Mouse (Mus musculus) left cerebral cortex, adult 2 months (tissue): ENCODE results near the gene Ypel2. TPM values are rescaled to one million over a fixed set of nuclear protein-coding genes. Genes with fewer than 3 reads are reported as not detected.

Source experiments
- DNase-seq, 2 experiments: peaks; one replicate each; pipeline ENCODE4 v3.0.0; 2021 to 2022; ENCODE audit warnings: low spot score in 2 of 2, mixed read lengths in 1 of 2; ENCODE audit errors: extremely low spot score in 1 of 2
- H3K27ac ChIP-seq: fragments of 200-600 bp; 2 replicates; pipeline ENCODE4 v1.8.1; 2022
- H3K4me3 ChIP-seq: fragments of 200-600 bp; 2 replicates; pipeline ENCODE4 v1.8.1; 2022
- CTCF ChIP-seq: fragments of 200-600 bp; IDR thresholded peaks from 2 replicates; pipeline ENCODE4 v1.8.1; 2022; ENCODE audit warnings: antibody characterized with exemption, mild to moderate bottlenecking, moderate library complexity
- intact Hi-C: fragments of 180-260 bp; cut with DNase I; formaldehyde crosslinking; loops from one replicate; pipeline ENCODE4 v1.15.1; 2025
- total RNA-seq, 2 experiments: library from RNA; stranded (reverse); gene quantifications; 2 replicates each; pipeline ENCODE4 v1.2.3; 2021

Gene Ypel2
- total RNA-seq, 2 experiments from 2014 or later: 42.8 to 45.5 TPM

DNA sequence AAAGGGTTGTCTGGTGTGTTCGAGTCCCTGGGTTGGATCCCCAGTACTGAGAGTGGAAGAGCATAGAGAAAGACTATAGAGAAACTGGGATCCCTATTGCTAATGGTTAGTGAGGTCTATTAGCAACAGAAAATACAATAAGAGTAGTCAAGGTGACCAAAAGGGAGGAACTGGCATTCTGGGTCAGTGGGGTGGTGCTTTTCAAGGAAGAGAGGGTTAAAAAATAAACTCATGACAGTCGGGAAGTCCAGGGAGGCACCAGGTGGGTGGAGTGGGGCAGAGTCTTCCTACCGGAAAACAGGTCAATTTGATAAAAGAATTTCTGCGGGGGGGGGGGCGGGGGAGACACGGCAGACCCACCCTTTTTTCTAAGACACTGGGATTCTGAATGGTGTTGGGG is 823 bp upstream of the Ypel2 start:
- Histone ChIP-seq H3K27ac (peak overlapping the region; percentile 99), H3K4me3 (peak overlapping the region; percentile 100; the same call in 1 of the 2 replicates)
- intact Hi-C loops: loop anchor here (2.0 to 10.0 kb wide), 3 partner anchors 100 to 188 kb away; partner anchors contain the start of gene Dhx40
- DNase-seq: no peak
- no peak for TF ChIP-seq CTCF

DNA sequence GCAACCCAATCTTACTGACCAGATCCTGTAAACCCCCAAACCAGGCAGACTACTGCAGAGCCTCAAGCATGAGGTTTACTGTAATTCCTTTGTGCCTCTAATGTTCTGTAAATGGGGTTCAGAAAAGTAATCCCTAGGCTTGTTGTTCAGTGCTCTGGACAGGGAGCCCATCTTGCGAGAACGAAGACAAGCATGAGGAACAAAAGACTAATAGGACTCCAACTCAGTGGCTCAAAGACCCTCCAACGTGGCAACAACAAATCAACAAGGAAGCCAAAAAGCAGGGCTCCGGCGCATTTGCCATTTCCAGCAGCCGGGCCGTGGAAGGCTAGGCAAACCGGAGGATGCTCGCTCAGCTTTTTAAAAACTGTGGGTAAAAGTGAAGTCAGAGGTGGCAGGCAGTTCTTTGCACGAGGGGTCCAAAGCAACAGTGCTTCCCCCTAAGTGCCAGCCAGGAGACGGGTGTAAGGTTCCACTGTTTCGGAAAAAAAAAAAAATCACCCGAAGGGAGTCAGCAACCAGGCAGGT is 982 bp downstream of the Ypel2 start:
- Histone ChIP-seq H3K27ac (peak overlapping the region; percentile 99), H3K4me3 (peak overlapping the region; percentile 100)
- DNase-seq: no peak
- intact Hi-C loops: loop anchor here (2.0 to 10.0 kb wide), 4 partner anchors 40 to 236 kb away; partner anchors contain the start of gene Cltc
- no peak for TF ChIP-seq CTCF

DNA sequence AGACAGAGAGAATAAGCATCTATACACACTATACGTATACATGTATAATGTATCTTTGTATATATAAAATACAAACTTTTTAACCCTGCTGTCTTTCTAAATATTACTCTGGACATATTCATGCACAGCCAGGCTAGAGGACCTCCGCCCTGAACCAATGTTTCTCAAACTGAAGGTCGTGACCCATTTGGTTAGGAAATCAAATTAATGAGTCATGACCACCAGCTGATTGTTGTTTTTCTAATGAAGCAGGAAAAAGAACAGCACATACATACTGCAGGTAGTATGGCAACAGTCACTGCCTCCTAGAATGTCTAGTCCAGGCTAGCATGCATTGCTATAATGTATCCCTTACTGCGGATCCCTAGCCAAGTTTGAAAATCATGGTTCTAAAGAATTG is 2.3 kb downstream of the Ypel2 start:
- peak overlapping the region; percentile 100 for H3K4me3 ChIP-seq
- no peak overlapping the region for H3K27ac ChIP-seq
- intact Hi-C loops: loop anchor here (5.0 to 10.0 kb wide), 2 partner anchors 96 to 139 kb away; no protein-coding TSS in a partner anchor
- TF ChIP-seq CTCF: no peak
- DNase-seq: no peak

DNA sequence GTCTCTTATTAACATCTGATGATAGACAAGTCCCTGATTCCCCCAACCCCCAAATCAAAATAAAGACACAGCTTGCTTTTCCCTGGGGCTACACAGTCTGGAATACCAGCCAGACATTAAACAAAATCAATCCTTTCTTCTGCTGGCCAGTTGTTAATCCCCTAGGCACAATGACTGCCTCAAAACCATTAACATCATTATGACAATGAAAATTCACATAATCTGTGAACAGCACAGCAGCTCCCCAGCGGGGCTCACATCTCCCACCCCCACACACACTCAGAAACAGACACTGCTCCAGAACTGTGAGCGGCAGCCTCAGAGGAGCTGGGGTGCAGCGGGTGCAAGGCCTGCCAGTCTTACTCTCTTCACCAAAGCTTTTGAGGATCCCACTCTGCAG is 3.2 kb downstream of the Ypel2 start:
- Histone ChIP-seq H3K27ac (0 out of 2 replicates have a peak overlapping the region, but pooled peaks have one; percentile 19), H3K4me3 (peak overlapping the region; percentile 100)
- DNase-seq: peak in 1 of 2 experiments; percentile 39
- TF ChIP-seq CTCF: no peak
- intact Hi-C loops: loop anchor here (5.0 to 10.0 kb wide), 2 partner anchors 96 to 138 kb away; no protein-coding TSS in a partner anchor

DNA sequence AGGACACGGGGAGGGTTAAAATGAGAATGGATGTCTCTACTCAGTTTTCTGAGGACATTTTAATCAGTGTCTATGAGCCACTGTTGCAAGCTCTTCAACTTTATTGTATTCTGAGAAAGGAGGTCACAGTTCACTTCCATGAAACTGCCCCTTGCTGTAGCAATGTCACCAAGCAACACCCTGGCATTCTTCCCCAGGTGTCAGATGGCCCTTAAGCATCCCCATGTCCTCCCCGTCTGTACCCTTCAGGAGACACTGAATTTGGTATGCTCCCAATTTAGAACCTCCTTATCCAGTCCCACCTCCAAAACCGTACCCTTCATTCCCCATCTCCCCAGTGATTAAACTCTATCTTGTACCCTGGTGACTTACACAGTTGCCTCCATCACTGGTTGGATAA is 8.5 kb downstream of the Ypel2 start:
- intact Hi-C loops: no loop called here
- no peak overlapping the region for H3K4me3 ChIP-seq
- H3K27ac ChIP-seq: no peak overlapping the region
- no peak for TF ChIP-seq CTCF
- no peak for DNase-seq

DNA sequence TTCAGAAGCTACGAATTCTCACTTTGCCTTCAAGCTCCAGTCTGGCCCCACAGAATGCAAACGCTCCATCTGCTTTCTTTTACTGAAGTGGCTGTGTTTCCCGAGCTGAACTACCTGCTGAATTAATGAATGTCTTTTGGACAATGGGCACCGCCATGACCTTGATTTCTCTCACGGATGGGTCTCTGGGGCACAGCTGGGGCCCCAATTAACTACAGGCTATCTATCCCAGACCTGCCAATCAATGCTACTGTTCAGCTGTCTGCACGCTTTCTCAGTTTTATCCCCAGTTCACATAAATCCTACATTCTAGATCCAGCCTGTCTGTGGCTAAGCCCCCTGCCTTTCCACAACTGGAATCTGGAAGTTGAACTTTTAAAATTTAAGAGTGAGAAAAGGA is 10.5 kb downstream of the Ypel2 start:
- Histone ChIP-seq H3K27ac (no peak overlapping the region), H3K4me3 (no peak overlapping the region)
- DNase-seq: no peak
- no peak for TF ChIP-seq CTCF
- intact Hi-C loops: no loop called here

DNA sequence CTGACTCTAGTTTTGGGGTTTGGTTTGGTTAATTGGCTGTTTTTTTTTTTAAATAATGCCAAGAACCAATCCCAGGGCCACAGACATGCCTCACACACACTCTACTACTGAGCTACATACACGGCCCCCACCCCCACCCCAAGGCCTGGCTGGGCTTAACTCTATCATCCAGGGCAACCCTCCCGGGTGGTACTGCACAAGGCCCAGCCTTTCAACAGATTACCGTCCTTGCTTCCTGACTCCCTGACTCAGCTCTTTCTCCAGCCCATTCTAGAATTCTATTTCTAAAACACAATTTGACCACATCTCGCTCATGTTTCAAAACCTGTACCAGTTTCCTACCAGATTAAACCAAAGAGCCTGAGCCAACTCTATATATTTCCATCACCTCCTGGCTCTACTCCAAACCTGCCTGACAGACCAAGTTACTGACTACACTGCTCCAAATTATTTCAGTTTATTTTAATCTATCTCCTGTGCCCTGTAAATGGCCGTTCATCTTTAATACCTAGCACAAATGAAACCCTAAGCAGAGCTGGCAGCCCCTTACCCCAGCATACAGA is 12.2 kb downstream of the Ypel2 start:
- H3K27ac ChIP-seq: no peak overlapping the region
- H3K4me3 ChIP-seq: no peak overlapping the region
- DNase-seq: no peak
- intact Hi-C loops: no loop called here
- TF ChIP-seq CTCF: no peak

DNA sequence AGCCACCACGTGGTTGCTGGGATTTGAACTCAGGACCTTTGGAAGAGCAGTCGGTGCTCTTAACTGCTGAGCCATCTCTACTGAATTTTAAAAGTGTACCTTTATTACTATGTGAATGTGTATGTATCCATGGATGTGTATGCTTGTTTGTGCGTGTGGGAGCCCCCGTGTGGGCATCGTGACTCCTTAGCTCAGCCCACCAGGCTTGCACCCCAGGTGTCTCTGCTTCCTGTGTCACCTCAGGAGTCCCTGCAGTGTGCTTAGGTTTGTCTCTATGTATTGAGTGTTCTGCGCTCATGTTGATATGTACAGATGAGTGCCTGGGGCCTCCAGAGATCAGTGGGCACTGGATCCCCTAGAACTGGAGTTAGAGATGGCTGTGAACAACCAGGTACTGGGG is 13.0 kb downstream of the Ypel2 start:
- intact Hi-C loops: no loop called here

DNA sequence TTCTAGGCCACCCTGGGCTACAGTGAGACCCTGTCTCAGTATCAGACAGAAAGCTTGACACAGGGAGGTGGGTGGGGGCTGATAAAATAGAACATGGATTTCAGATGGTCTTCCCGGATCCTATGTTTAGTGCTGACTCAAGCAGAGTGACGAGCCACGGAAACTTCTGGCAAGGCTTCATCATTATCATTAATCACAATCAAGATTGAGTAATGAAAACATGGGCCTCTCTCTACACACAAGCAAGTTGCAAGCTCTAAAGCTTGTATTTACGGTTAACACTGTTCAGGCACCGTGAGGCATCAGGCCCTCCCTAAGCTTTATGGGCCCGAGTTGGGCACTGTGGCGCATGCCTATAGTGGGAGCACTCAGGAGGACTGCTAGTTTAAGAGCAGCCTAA is 13.7 kb downstream of the Ypel2 start:
- intact Hi-C loops: no loop called here
- no peak for TF ChIP-seq CTCF
- Histone ChIP-seq H3K27ac (no peak overlapping the region), H3K4me3 (no peak overlapping the region)
- no peak for DNase-seq

More for the DNA sequence above, 13.0 kb downstream of the Ypel2 start:
- Histone ChIP-seq H3K27ac (no peak overlapping the region), H3K4me3 (no peak overlapping the region)
- no peak for TF ChIP-seq CTCF
- no peak for DNase-seq

DNA sequence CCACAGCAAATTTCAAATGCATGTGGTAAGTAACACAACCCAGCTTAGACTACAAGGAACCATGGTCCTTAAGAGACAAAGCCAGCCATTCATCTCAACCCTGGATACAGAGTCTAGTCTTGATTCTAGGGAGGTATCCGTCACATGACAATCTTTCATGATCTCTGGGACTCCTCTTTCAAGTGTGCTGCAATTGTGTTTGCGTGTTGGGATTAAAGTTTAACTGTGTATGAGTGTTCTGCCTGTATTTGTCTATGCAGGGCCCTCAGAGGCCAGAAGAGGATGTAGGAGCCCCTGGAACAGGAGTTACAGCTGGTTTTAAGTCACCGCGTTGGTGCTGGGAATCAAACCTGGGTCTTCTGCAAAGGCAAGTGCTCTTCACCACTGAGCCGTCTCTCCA is 16.3 kb downstream of the Ypel2 start:
- no peak overlapping the region for H3K27ac ChIP-seq
- no peak for DNase-seq
- no peak overlapping the region for H3K4me3 ChIP-seq
- intact Hi-C loops: no loop called here
- no peak for TF ChIP-seq CTCF

DNA sequence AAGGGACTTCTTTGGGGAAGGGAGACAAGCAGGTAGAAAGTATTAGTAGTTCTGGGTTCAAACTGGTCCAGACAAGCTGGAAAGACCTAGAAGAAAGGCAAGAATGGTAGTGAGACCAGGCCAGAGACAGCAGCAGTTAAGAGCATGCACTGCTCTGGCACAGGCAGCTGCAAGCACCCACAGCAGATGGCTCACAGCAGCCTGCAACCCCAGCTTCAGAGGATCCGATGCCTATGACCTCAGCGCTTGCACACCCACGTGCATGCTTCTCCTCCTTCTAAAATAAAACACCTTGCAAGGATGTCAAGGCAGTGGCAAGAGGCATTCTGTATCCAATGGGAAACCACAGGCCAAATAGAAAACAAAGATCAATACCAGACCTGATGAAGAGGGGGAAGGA is 19.1 kb downstream of the Ypel2 start:
- intact Hi-C loops: no loop called here
- no peak for TF ChIP-seq CTCF
- DNase-seq: no peak
- H3K27ac ChIP-seq: peak overlapping the region; percentile 56
- H3K4me3 ChIP-seq: no peak overlapping the region

DNA sequence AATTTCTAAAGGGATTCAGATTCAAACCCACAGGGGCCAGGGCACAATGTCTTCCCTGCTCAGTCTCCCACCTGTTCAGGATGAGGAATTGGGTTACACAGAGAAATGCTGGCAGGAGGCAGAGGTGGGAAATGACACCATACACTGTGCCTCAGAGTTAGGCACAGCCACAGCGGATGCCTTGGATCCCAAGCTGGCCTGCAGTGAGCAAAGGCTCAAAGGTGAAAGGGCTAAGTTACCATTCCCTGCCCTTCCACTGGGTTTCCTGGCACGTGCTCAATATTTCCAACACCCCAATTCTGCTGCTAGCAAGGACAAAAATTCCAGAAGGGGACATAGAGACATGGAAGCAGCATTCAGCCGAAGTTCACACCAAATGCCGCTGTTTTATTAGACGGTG is 20.3 kb downstream of the Ypel2 start:
- DNase-seq: no peak
- intact Hi-C loops: no loop called here
- TF ChIP-seq CTCF: no peak
- no peak overlapping the region; the same call in 1 of the 2 replicates for H3K27ac ChIP-seq
- no peak overlapping the region for H3K4me3 ChIP-seq
